In the genomic region with DNA sequence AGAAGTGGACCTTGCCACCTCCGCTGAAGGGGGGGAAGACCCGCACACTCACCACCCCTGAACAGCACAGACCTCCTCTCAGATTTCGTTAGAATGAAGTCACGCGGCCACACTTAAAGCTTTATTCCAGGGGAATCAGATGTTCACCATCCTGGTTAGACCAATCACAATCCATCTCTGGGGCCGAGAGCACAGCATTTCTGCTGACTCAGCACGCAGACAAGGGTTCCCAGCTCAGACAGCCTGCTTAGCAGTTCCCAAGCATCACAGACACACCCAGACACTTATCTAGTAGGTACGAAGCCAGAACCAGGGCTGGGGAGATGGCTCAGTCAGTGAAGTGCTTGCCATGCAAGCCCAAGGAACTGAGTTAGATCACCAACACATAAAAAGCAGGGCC, we compare ENCODE assay signal across 1 mouse cellular context.
TF ChIP-seq lines count a peak whose summit lies in the region.

No protein-coding gene starts in this region.

TF ChIP-seq in ES-E14, 5 proteins besides CTCF, POLR2A, EP300 and RAD21 (continued from another document):
- no peak for TF ChIP-seq CHD2 (IDR thresholded peaks at IDR 0.05; ENCODE audit: low read depth, low read length)
- peak; percentile 100 for TF ChIP-seq MAFK (IDR thresholded peaks at IDR 0.05; ENCODE audit: insufficient read depth, low read depth, low read length)
- TF ChIP-seq ZC3H11A (IDR thresholded peaks at IDR 0.05; ENCODE audit: borderline replicate concordance, low read depth, low read length): no peak
- TF ChIP-seq ZNF384 (IDR thresholded peaks at IDR 0.05; ENCODE audit: low read depth, low read length): no peak
